Mouse (Mus musculus) myocyte (in vitro differentiated cells): ENCODE results near the gene Dpf2.

ENCODE experiments used
- CEBPB ChIP-seq: IDR thresholded peaks from 2 replicates; pipeline ENCODE4 v1.6.1; 2011; ENCODE audit warnings: mild to moderate bottlenecking, moderate library complexity; ENCODE audit not compliant: poor library complexity, insufficient read depth, severe bottlenecking
- E2F4 ChIP-seq: IDR thresholded peaks from one replicate; pipeline ENCODE4 v1.6.1; 2011; ENCODE audit warnings: mild to moderate bottlenecking, control low read depth, moderate library complexity; ENCODE audit not compliant: insufficient read depth
- MAX ChIP-seq: IDR thresholded peaks from one replicate; pipeline ENCODE4 v1.6.1; 2011; ENCODE audit warnings: low read depth, mild to moderate bottlenecking, control low read depth
- MYOD1 ChIP-seq, 3 experiments: IDR thresholded peaks; one replicate each; pipeline ENCODE4 v1.6.1; 2011; ENCODE audit warnings: control low read depth in 2 of 3, low read depth in 2 of 3, mild to moderate bottlenecking in 2 of 3, moderate library complexity in 1 of 3; ENCODE audit not compliant: insufficient read length in 2 of 3, control insufficient read depth in 1 of 3
- MYOG ChIP-seq, 3 experiments: IDR thresholded peaks; one replicate each; pipeline ENCODE4 v1.6.1; 2011; ENCODE audit warnings: control low read depth in 2 of 3, low read depth in 2 of 3, mild to moderate bottlenecking in 2 of 3; ENCODE audit not compliant: insufficient read length in 2 of 3, control insufficient read depth in 1 of 3, insufficient read depth in 1 of 3
- POLR2A ChIP-seq: IDR thresholded peaks from one replicate; pipeline ENCODE4 v1.6.1; 2011; ENCODE audit warnings: low read depth, mild to moderate bottlenecking, control low read depth, moderate library complexity; ENCODE audit not compliant: insufficient read length
- POLR2AphosphoS2 ChIP-seq: IDR thresholded peaks from one replicate; pipeline ENCODE4 v1.6.1; 2011; ENCODE audit warnings: low read depth, control low read depth; ENCODE audit not compliant: insufficient read length
- REST ChIP-seq: IDR thresholded peaks from one replicate; pipeline ENCODE4 v1.6.1; 2011; ENCODE audit warnings: mild to moderate bottlenecking, control low read depth, moderate library complexity; ENCODE audit not compliant: insufficient read depth, insufficient read length
- SRF ChIP-seq: IDR thresholded peaks from one replicate; pipeline ENCODE4 v1.6.1; 2011; ENCODE audit warnings: low read depth; ENCODE audit not compliant: control insufficient read depth, insufficient read length
- TCF12 ChIP-seq: IDR thresholded peaks from one replicate; pipeline ENCODE4 v1.6.1; 2011; ENCODE audit warnings: mild to moderate bottlenecking, control low read depth; ENCODE audit not compliant: poor library complexity, insufficient read depth, severe bottlenecking
- TCF3 ChIP-seq: IDR thresholded peaks from one replicate; pipeline ENCODE4 v1.6.1; 2011; ENCODE audit warnings: low read depth, control low read depth; ENCODE audit not compliant: insufficient read length
- USF1 ChIP-seq: IDR thresholded peaks from one replicate; pipeline ENCODE4 v1.6.1; 2011; ENCODE audit warnings: low read depth, mild to moderate bottlenecking, control low read depth, moderate library complexity

- TF ChIP-seq USF1 (no peak), POLR2A (no peak), TCF3 (no peak), MYOD1 (IDR thresholded peaks at IDR 0.05; ENCODE audit: control insufficient read depth in 1 of 3, insufficient read length in 2 of 3, low read depth in 2 of 3) (no peak), MAX (no peak), REST (no peak), MYOG (IDR thresholded peaks at IDR 0.05; ENCODE audit: control insufficient read depth in 1 of 3, insufficient read depth in 1 of 3, insufficient read length in 2 of 3, low read depth in 2 of 3) (no peak), POLR2AphosphoS2 (no peak), CEBPB (no peak), TCF12 (no peak), E2F4 (no peak), SRF (no peak)
Measured at GRCm38 (mm10) chr19:5872931-5873556, 39.8 kb downstream of the Dpf2 start.
